Mouse (Mus musculus) ES-Bruce4 (cell line): ENCODE results near the gene Ttc13.

Experiments
- CTCF ChIP-seq: IDR thresholded peaks from one replicate; pipeline ENCODE4 v1.8.1; 2011; ENCODE audit warnings: low read depth, low read length
- EP300 ChIP-seq: IDR thresholded peaks from 2 replicates; pipeline ENCODE4 v1.6.1; 2011; ENCODE audit warnings: low read depth, low read length; ENCODE audit not compliant: insufficient read depth
- POLR2A ChIP-seq: IDR thresholded peaks from one replicate; pipeline ENCODE4 v1.8.1; 2011; ENCODE audit warnings: low read length; ENCODE audit not compliant: insufficient read depth

DNA sequence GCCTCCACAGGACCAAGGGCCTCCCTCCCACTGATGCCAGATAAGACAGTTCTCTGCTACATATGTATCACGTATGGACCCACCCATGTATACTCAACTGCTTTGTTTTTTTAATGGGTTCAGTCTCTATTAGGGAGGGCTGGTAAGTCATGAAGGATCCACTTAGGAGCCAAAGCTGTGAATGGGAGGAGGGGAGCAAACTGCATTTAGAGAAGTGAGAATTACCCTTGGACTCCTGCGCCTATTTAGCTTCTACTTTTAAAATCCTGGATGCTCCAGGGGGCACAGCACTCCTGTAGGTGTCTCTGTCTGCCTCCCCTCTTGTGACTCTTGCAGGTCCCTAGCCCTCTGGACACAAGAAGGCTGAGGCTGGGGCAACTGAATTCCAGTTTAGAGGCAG lies 34.4 kb upstream of the Ttc13 start:
- TF ChIP-seq EP300 (no peak), CTCF (no peak), POLR2A (no peak)
